Mouse (Mus musculus) natural killer cell, adult 2 months (primary cell): ENCODE results near the gene Gm6309.
"Not testable (repeated sequence)": the region's sequence is repeated elsewhere in the genome, so short reads cannot be mapped to it uniquely, and the experiment has no call there.

Experiments used
- DNase-seq, 2 experiments: peaks; one replicate each; pipeline ENCODE4 v3.0.0; 2022; ENCODE audit warnings: low spot score in 2 of 2

Gene Gm6309

DNA sequence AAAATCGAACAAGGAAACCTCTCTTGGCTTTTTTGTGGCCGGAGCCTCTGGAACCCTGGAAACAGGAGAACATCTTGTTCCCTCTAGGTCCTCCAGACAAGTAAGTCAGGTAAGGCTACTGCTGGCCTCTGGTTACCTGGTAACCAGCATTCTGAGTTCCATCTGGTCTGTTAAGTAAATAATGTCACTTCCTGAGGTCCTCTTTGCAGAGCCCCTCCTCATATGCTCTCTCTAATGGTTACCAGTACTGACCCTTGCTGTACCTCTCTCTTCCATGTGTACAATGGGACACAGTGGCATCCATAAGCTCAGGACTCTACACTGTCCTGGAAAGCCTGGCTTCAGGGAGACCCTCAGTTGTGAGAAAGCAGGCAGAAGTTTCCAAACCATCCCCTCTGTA is at the start of gene Gm6309:
Gm6309 (minus strand) TSS at position 101 of the 400 bp plus-strand sequence.
- not testable (repeated sequence) for DNase-seq

DNA sequence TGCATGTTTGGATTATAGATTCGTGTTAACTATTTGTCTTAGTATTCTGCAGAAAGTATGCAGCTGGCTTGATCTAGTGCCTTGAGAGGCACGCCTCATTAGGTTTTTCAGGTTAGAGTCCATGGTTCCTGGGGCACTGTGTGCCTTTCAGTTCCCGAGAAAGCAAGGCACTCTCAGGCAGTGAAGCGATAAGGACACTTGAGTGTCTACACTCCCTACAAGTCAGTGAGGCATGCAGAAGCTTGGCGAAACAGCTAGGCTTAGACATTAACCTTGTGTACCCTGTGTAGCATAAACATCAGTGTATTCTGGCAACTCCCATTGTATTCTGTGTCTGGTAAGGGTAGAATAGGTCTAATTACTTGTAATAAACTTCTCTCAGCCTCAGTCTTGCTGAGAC is 35.0 kb upstream of the Gm6309 start:
- no peak for DNase-seq

DNA sequence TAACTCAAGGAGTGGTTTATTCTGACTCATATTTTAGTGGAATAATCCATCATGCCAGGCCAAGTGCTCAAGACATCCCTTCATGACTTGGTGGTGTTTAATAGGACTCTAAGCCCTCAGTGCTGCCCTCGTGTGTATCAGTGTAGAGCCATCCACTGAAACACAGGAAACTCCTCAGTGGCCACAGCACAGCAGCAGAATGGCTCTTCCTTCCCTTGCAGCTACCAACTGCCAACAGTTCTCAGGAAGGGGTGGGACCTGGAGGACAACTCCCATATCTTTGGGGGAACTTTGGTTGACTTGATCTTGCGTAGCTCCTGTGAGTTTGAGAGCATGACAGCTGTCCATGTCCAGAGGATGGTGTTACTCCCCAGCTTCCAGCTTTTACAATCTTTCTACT is 33.4 kb upstream of the Gm6309 start:
- no peak for DNase-seq

DNA sequence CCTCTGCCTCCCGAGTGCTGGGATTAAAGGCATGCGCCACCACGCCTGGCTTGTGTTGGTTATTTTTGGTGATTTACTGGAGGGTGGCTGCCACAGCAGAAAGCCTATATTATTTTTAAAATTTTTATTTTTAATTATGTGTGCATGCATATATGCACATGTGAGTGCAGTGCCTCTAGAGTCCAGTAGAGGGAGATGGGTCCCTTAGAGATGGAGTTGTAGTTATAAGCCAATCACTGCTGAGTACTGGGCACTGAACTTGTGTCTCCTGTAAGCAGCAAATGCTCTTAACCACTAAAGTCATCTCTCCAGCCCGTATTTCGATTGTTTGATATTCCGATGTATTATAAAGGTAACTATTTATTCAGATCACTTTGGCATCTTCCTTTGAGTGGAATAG is 30.1 kb upstream of the Gm6309 start:
- no peak for DNase-seq

DNA sequence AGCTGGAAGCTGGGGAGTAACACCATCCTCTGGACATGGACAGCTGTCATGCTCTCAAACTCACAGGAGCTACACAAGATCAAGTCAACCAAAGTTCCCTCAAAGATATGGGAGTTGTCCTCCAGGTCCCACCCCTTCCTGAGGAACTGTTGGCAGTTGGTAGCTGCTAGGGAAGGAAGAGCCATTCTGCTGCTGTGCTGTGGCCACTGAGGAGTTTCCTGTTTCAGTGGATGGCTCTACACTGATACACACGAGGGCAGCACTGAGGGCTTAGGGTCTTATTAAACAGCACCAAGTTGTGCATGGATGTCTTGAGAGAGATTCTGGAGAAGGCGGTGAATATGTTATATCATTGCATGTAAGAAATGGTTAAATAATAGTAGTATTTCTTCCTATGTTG is 29.0 kb upstream of the Gm6309 start:
- no peak for DNase-seq

DNA sequence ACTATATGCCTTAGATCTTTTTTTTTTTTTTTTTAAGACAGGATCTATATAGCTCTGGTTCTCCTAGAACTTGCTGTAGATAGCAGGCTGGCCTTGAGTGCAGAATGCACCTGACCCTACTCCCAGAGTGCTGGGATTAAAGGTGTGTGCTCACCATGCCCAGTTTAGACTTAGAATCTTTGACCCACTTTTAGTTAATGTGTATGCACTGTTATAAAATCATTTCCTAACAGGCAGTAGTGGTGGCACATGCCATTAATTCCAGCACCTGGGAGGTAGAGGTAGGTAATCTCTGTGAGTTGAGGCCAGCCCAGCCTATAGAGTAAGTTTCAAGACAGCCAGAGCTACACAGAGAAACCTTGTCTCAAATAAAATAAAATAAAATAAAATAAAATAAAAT is 28.6 kb upstream of the Gm6309 start:
- no peak for DNase-seq

DNA sequence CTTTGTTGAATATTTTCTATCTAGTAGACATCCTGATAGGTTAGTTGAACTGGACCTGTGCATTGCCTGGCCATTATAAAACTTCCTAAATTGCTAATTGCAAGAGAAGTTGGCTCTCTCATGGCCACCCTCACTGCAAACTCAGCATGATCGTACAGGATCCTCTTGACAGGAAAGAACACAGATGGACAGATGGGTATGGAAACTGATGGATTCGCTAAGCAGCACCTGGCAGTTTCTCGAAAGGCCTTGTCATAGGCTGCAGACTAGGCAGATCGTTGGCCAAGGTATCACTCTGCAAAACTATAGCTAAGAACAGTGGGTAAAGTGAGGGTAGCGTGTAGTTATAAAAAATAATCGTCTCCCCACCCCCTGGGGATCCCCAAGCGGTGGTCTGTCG is 22.8 kb upstream of the Gm6309 start:
- no peak for DNase-seq

DNA sequence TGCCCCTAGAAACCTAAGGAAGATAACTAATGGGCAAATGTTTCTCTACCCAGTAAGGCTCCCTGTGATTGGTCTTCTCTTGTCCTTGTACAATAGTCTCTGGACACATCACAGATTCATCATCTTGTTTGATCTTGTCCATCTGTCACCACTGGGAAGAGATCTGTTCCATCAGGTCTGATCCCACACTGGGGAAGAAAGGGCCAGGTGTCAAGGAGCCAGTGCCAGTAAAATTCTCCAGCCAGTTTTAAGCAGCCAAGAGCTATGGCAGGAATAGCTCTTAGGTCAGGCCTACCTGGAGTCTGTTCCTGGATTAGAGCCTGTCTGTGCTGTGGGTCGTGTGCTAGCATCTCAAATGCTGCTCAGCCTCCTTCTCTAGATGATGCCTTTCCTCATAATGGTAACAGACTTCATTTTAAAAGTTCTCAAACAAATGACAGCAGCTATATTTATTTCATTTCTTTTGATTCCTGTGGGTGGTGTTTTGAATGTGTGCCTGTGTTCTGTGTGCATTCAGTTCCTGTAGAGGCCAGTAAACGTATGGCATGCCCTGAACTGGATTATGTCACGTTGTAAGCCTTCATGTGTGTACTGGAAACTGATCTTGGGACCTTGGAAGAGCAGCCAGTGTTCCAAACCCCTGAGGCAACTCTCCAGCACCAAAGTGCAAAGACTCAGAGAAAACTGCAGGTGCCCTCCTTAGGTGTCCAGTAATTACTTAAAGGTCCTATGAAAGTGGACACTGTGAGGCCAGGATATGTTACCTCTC is 20.2 kb upstream of the Gm6309 start:
- DNase-seq = no peak

DNA sequence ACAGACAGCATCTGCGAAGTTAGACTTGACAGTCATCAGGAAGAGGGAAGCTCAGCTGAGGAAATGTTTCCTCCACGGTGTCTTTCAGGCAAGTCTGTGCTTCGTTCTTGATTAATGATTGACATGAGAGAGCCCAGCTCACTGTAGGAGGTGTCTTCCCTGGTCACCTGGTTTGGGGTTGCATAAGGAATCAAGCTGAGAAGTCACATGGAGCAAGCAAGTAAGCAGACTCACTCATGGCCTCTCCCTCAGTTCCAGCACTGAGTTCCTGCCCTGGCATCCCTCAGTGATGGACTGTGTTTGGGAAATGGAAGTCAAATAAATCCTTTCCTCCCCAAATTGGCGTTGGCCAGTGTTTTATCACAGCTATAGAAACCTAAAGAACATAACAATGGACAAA is 19.6 kb upstream of the Gm6309 start:
- DNase-seq = no peak

DNA sequence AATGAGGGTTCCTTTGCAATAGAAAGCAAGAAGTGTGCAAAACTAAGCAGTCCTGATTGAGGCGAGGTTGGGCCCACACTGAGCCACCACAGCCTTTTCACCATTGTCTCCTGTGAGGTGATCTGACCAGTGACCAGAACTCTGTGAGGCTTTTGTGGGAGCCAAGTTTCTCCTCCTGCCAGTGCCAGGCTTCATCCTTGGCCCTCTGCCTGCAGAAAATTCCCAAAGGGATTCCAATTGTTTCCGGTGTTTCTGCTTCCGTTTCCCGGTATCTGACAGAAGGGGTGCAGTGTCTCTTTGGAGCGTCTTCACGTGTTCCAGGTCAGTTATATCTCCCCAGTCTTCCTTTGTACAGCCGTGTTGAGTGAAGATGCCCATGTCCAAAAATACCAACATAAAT is 18.2 kb upstream of the Gm6309 start:
- DNase-seq = no peak

DNA sequence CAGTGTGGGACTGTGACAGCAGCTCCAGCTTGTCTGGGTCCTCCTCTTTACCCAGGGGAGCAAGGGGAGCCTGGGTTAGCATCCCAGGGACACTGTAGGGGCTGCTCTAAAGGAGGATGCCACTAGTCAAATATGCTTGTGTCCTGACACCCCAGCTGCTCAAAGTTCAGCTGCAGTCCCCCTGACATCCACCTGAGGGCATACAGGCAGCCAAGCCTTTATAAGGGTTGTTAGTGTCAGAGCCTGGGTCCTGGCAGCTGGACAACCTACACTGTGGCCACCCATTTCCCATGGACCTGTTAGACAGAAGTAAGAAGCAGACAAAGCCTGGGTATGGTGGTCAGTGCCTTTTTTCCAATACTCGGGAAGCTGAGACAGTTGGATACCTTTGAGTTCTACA is 17.6 kb upstream of the Gm6309 start:
- no peak for DNase-seq

DNA sequence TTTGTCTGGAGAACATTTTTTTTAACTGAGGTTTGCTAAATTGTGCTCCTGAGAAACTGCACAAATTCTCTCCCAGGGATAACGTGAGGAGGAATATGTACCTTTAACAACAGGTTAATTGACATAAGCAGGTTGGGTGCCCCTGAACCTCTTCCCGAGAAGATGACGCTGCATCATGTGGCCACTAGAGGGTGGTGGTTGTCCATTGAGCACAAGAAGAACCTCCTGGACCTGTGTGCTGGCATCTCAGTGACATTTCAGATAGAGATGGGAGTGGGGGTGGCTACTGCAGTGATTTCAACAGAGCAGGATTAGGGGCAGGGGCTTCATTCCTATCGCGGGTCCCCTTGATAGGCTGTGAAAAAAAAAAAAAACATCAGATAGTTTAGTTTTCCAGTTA is 16.9 kb upstream of the Gm6309 start:
- peak; percentile 32 to 44 for DNase-seq

DNA sequence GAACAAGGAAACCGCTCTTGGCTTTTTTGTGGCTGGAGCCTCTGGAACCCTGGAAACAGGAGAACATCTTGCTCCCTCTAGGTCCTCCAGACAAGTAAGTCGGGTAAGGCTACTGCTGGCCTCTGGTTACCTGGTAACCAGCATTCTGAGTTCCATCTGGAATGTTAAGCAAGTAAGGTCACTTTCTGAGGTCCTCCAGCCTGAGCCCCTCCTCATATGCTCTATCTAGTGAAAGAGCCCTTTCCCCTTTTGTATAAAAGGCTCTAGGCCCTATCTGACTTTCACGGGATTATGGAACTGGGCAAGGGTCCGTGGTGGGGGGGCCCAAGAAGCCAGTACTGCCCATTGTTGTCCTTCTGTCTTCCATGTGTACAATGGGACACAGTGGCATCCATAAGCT is 14.7 kb upstream of the Gm6309 start, which contains the start of gene 1700001J03Rik:
1700001J03Rik (minus strand) TSS at position 101 of the 400 bp plus-strand sequence.
- not testable (repeated sequence) for DNase-seq

DNA sequence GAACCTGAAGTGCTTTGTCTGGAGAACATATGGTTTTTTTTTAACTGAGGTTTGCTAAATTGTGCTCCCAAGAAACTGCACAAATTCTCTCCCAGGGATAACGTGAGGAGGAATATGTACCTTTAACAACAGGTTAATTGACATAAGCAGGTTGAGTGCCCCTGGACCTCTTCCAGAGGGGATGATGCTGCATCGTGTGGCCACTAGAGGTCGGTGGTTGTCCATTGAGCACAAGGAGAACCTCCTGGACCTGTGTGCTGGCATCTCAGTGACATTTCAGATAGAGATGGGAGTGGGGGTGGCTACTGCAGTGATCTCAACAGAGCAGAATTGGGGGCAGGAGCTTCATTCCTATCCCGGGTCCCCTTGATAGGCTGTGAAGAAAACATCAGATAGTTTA is 2.2 kb upstream of the Gm6309 start:
- not testable (repeated sequence) for DNase-seq

DNA sequence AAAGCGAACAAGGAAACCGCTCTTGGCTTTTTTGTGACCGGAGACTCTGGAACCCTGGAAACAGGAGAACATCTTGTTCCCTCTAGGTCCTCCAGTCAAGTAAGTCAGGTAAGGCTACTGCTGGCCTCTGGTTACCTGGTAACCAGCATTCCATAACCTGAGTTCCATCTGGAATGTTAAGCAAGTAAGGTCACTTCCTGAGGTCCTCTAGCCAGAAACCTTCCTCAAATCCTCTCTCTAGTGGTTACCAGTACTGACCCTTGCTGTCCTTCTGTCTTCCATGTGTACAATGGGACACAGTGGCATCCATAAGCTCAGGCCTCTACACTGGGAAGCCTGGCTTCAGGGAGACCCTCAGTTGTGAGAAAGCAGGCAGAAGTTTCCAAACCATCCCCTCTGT is 10.1 kb downstream of the Gm6309 start, which contains the start of gene Gm5565:
Gm5565 (minus strand) TSS at position 101 of the 400 bp plus-strand sequence.
- not testable (repeated sequence) for DNase-seq

DNA sequence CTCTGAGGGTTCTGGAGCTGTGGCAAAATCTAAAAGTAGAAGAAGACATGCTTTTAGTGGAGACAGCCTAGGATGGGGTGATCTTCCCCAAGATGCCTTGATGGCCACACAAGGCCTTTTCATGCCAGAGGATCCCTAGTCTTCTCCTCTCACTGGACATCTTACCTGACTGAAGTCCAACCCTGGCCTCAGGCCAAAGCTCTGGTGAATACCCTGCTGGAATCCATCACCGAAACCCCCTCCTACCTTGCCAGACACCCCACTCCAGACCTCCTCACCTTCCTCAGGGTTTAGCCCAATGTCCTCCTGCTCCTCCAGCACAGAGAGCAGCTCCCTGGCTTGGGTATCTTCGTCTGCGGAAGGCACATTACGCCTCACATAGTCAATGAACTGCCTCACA is 12.2 kb downstream of the Gm6309 start:
- DNase-seq = not testable (repeated sequence)

DNA sequence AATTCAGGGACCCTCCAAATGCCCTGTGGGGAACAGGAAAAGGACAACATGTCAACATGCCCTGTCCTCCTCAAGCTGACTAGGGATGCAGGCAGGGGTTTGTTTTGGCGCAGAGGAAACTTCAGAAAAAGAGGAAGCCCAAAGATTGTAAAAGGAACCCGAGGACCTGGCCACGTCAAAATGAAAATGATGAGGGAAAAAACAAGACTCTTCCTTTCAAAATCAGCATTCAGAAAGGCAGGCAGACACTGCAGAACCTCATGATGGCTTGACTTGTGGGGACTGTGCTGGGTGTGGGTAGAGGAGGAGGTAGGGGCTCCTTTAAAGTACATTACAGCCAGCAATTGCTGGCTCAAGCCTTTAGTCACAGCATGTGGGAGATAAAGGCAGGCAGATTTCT is 20.1 kb downstream of the Gm6309 start:
- no peak for DNase-seq

DNA sequence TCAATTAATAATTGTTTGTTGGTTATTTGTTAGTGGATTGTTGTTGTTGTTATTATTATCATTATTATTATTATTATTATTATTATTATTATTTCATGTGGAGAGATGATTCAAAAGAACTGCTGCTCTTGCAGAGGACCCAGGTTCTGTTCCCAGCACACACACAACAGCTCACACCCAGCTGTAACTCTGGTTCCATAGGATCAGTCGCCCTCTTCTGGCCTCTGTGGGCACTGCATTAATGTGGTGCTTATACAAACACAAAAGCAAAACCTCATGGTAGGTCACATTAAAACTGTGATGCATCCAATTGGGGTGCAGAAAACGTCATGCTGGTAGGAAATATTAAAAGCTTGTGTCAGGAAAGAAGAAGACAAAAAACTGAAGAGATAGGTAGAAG is 22.6 kb downstream of the Gm6309 start:
- DNase-seq = no peak
